Mouse (Mus musculus) heart, postnatal 10 days (tissue): ENCODE measurements around the gene Prrx1. TPM values are rescaled to one million over a fixed set of nuclear protein-coding genes. Genes with fewer than 3 reads are reported as not detected.

Source experiments
- DNase-seq, 2 experiments: peaks; one replicate each; pipeline ENCODE4 v3.0.0; 2021
- intact Hi-C: fragments of 180-260 bp; cut with DNase I; formaldehyde crosslinking; loops from one replicate; pipeline ENCODE4 v1.15.1; 2025
- total RNA-seq, 2 experiments: library from RNA; stranded (reverse); gene quantifications; 2 replicates each; pipeline ENCODE4 v1.2.3; 2021

The Prrx1 gene
- 10 to 100 TPM; 34.9 to 45.4 TPM for total RNA-seq

GRCm38 (mm10) chr1:163313101-163313773 lies at the start of gene Prrx1:
Gene Prrx1 (minus strand): TSS chr1:163313710.
- intact Hi-C loops, result loop anchor here (5.0 kb wide), 4 partner anchors 49 to 161 kb away; no protein-coding TSS in a partner anchor
- DNase-seq, result peak; percentile 52 to 54

- intact Hi-C loops, result loop anchor here (5.0 kb wide), 1 partner anchor 50 kb away; the partner anchor contains the start of gene Prrx1
Measured at GRCm38 (mm10) chr1:163362202-163362601, 48.7 kb upstream of the Prrx1 start.

GRCm38 (mm10) chr1:163361376-163361775 lies 47.9 kb upstream of the Prrx1 start:
- DNase-seq, result no peak
- intact Hi-C loops, result loop anchor here (5.0 kb wide), 1 partner anchor 49 kb away; the partner anchor contains the start of gene Prrx1

More at GRCm38 (mm10) chr1:163362202-163362601, 48.7 kb upstream of the Prrx1 start:
- peak; percentile 32 to 38 for DNase-seq

- no peak for DNase-seq
- intact Hi-C loops, result loop anchor here (5.0 kb wide), 1 partner anchor 48 kb away; the partner anchor contains the start of gene Prrx1
Measured at GRCm38 (mm10) chr1:163360796-163361195, 47.3 kb upstream of the Prrx1 start.

- intact Hi-C loops, result no loop called here
- DNase-seq, result no peak
Measured at GRCm38 (mm10) chr1:163359521-163359920, 46.0 kb upstream of the Prrx1 start.

GRCm38 (mm10) chr1:163358165-163358564 lies 44.7 kb upstream of the Prrx1 start:
- DNase-seq, result no peak
- intact Hi-C loops, result no loop called here

- intact Hi-C loops, result no loop called here
- no peak for DNase-seq
Measured at GRCm38 (mm10) chr1:163357733-163358132, 44.2 kb upstream of the Prrx1 start.

GRCm38 (mm10) chr1:163356167-163356566 lies 42.7 kb upstream of the Prrx1 start:
- intact Hi-C loops, result no loop called here

GRCm38 (mm10) chr1:163355626-163356156 lies 42.2 kb upstream of the Prrx1 start:
- intact Hi-C loops, result no loop called here
- no peak for DNase-seq

More at GRCm38 (mm10) chr1:163356167-163356566, 42.7 kb upstream of the Prrx1 start:
- no peak for DNase-seq

GRCm38 (mm10) chr1:163350988-163351387 lies 37.5 kb upstream of the Prrx1 start:
- no peak for DNase-seq
- intact Hi-C loops, result no loop called here

- no peak for DNase-seq
- intact Hi-C loops, result no loop called here
Measured at GRCm38 (mm10) chr1:163345541-163345940, 32.0 kb upstream of the Prrx1 start.

- intact Hi-C loops, result no loop called here
- peak in 1 of 2 experiments; percentile 7 for DNase-seq
Measured at GRCm38 (mm10) chr1:163344931-163345330, 31.4 kb upstream of the Prrx1 start.

GRCm38 (mm10) chr1:163339219-163339561 lies 25.7 kb upstream of the Prrx1 start:
- DNase-seq, result no peak
- intact Hi-C loops, result no loop called here

GRCm38 (mm10) chr1:163338525-163339218 lies 25.2 kb upstream of the Prrx1 start:
- intact Hi-C loops, result no loop called here

GRCm38 (mm10) chr1:163337821-163338220 lies 24.3 kb upstream of the Prrx1 start:
- DNase-seq, result peak; percentile 46 to 50
- intact Hi-C loops, result no loop called here

More at GRCm38 (mm10) chr1:163338525-163339218, 25.2 kb upstream of the Prrx1 start:
- peak; percentile 48 to 49 for DNase-seq

- no peak for DNase-seq
- intact Hi-C loops, result no loop called here
Measured at GRCm38 (mm10) chr1:163327279-163327678, 13.8 kb upstream of the Prrx1 start.

- intact Hi-C loops, result no loop called here
- DNase-seq, result no peak
Measured at GRCm38 (mm10) chr1:163319669-163320571, 6.4 kb upstream of the Prrx1 start.

GRCm38 (mm10) chr1:163316920-163317319 lies 3.4 kb upstream of the Prrx1 start:
- intact Hi-C loops, result no loop called here
- DNase-seq, result no peak

GRCm38 (mm10) chr1:163314829-163315301 lies 1.4 kb upstream of the Prrx1 start:
- intact Hi-C loops, result loop anchor here (5.0 kb wide), 4 partner anchors 47 to 163 kb away; no protein-coding TSS in a partner anchor
- DNase-seq, result no peak
